Mouse (Mus musculus): ENCODE measurements around the gene Cd247.

Gene Cd247

DNA sequence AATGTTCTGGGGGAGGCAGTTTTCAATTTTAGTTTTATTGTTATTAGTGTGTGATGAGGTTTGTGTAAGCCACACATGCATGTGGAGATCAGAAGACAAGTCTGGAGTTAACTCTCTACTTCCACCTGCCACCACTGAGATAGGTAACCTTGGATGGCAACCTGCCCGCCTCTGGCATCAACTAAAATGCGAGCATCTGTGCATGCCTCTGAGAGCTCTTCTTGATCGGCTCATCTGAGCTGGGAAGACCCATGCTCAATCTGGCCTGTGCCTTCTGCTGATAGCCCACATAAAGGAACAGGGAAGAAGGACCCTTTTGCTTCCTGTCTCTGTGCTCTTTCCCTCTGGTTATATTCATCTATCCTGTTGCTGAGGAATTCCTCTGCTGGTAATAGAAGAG lies 121.0 kb downstream of the Cd247 start:
- no peak for DNase-seq (ENCODE audit: low spot score in 2 of 2)

DNA sequence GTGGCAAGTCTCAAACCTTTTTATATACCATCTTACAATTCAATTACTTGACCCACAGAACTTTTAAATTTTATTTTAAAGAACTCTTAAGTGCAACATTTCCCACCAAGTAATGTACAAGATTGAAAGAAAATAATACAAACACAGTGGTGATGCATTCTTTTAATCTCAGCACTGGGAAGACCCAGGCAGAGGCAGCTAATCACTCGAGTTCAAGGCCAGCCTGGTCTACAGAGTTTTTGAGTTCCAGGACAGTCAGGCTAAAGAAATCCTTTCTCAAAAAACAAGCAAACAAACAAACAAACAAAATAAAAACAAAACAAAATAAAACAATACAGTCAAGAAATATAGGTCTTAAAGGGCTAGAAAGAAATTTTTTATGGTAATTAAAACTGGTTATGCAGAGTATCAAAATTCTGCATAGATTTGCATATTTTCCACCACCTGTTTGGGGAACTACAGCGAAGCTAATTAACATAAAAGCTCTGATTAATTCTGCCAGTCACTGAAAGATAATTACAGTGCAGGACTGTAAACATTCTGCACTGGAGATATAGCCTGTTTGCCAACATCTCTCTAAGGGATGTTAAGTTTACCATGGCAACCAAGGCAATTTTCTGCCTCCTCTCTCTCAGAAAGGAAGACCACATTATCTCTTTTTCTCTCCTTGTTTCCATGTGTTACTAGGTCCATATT lies 125.4 kb downstream of the Cd247 start:
- no peak for DNase-seq (ENCODE audit: low spot score in 2 of 2)

DNA sequence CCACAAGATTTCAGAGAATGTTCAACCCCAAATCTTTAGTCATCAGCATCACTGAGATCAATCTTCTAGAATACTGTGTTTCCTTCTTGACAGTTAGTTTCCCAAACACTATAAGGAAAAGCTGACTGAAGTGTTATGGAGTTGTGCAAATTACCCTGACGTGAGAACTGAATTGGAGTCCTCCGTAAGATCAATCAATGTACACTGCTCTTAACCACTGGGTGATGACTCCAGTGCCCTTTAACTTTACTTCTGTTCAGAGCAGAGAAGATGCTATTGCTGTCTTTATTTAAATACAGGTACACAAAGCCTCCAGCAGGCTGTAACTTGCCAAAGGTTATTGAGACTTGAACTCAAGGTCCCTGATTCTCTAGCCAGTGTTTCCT lies 125.9 kb downstream of the Cd247 start:
- DNase-seq (ENCODE audit: low spot score in 2 of 2), result no peak

DNA sequence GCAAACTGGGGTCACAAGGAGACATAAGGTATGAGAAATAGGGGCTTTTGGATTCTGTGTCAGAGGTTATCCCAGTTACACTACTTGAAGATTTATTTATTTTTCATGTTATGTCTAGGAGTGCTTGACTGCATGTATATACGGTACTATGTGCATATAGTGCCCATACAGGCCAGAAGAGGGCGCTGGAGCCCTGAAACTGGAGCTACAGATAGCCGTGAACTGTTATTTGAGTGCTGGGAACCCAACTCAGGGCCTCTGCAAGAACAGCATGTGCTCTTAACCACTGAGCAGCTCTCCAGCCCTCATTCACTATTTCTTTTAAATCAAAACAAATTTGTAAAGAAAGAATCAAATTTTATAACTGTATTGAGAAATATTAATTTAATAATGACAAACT lies 132.5 kb downstream of the Cd247 start:
- DNase-seq (ENCODE audit: low spot score in 2 of 2), result no peak

DNA sequence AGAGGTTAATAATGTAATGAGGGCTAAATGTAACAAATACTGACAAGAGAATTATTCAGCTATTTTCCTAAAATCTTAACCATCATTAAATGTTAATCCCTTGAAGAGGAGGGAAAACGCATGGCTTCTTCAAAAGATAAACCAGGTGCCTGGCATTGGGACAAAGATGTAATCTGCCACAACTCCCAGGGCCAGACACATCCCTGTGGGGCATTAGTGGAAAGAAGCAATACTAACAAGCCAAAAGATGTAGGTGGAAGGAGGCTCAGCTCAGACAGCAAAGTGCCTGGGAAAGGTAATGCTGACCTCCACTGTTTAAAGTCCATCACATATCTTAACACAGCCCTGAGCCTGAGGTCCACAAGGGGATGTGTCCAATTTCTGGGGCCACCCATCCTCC lies 134.0 kb downstream of the Cd247 start:
- DNase-seq (ENCODE audit: low spot score in 2 of 2), result no peak

DNA sequence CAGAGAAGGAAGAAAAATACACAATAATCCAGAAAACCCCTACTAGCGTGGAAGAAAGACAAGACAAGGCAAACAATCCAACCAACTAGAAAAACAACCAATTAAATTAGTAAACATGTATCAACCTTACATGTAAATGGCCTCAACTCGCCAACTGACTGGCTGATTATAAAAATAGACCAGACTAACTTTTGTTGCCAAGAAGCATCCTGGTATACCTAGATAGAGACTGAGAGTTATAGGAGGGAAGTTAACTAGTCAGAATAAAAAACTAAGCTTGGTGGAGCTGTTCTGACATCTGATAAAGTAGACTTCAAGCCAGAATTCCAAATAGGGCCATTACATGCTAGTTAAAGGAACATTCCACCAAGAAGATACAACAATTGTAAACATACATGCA lies 136.7 kb downstream of the Cd247 start:
- no peak for DNase-seq (ENCODE audit: low spot score in 2 of 2)
